Comparison of ENCODE assay signal across 29 mouse cellular contexts in genomic region chr7:18848395-18848794, GRCm38 (mm10). TPM values are rescaled to one million over a fixed set of nuclear protein-coding genes. Genes with fewer than 3 reads are reported as not detected.
"Had no signal": no experiment of that assay in that cellular context is flagged by ENCODE, and none has a peak within 500 bp of the region (broad histone marks: within the 10 kb centered on the region; RNA-seq: fewer than 3 reads in every experiment).

No protein-coding gene starts in this region.

- H3K4me3 ChIP-seq: heart, adult 2 months; heart, embryonic 13.5 days; heart, embryonic 15.5 days; hindbrain, embryonic 13.5 days; hindbrain, embryonic 15.5 days; layer of hippocampus, adult 2 months; left cerebral cortex, adult 2 months; limb, embryonic 10.5 days; limb, embryonic 12.5 days had no signal

- H3K9ac ChIP-seq: heart, embryonic 13.5 days; heart, embryonic 15.5 days; hindbrain, embryonic 13.5 days; hindbrain, embryonic 15.5 days; limb, embryonic 12.5 days had no signal

- H3K36me3 ChIP-seq: heart, embryonic 13.5 days; heart, embryonic 15.5 days; hindbrain, embryonic 13.5 days; hindbrain, embryonic 15.5 days; limb, embryonic 10.5 days; limb, embryonic 12.5 days had no signal

- H3K4me2 ChIP-seq: heart, embryonic 11.5 days; heart, embryonic 13.5 days; heart, embryonic 15.5 days; hindbrain, embryonic 13.5 days; hindbrain, embryonic 15.5 days; limb, embryonic 12.5 days; liver, embryonic 11.5 days had no signal

- H3K27me3 ChIP-seq: heart, embryonic 13.5 days; heart, embryonic 15.5 days; hindbrain, embryonic 13.5 days; hindbrain, embryonic 15.5 days; limb, embryonic 12.5 days had no signal

- DNase-seq: gastrocnemius, postnatal 14 days; gastrocnemius, postnatal 36 days; heart, adult 11 months; heart, adult 2 months; heart, postnatal 14 days; heart, postnatal 36 days; kidney, adult 18-20 months; kidney, adult 8-10 months; kidney, postnatal 10 days; kidney, postnatal 25 days; kidney, postnatal 4 days; liver had no signal

- H3K27ac ChIP-seq: heart, adult 2 months; heart, embryonic 13.5 days; heart, embryonic 15.5 days; hindbrain, embryonic 13.5 days; hindbrain, embryonic 15.5 days; hindbrain, postnatal 0 days; layer of hippocampus, adult 2 months; left cerebral cortex, adult 2 months; limb, embryonic 10.5 days; limb, embryonic 12.5 days had no signal

- ATAC-seq: hindbrain, postnatal 0 days had no signal

- H3K4me1 ChIP-seq: heart, embryonic 13.5 days; heart, embryonic 15.5 days; hindbrain, embryonic 13.5 days; hindbrain, embryonic 15.5 days; limb, embryonic 10.5 days; limb, embryonic 12.5 days had no signal

- H3K9me3 ChIP-seq: heart, embryonic 13.5 days; heart, embryonic 15.5 days; hindbrain, embryonic 13.5 days; hindbrain, embryonic 15.5 days; limb, embryonic 10.5 days; limb, embryonic 12.5 days had no signal

RNA-seq across cellular contexts. Expression of gene Mill2, which starts 8.6 kb away (rescaled TPM):
- polyA plus RNA-seq: heart, embryonic 11.5 days; limb, embryonic 10.5 days; limb, embryonic 12.5 days had no signal

RNA-seq across cellular contexts. Expression of gene Psg17, which starts 27.0 kb away (rescaled TPM):
- polyA plus RNA-seq: heart, embryonic 13.5 days; heart, embryonic 15.5 days; heart, postnatal 0 days; hindbrain, embryonic 11.5 days; hindbrain, embryonic 13.5 days; hindbrain, postnatal 0 days; kidney, embryonic 14.5 days; kidney, embryonic 16.5 days; limb, embryonic 10.5 days had no signal

RNA-seq across cellular contexts. Expression of gene Psg19, which starts 50.1 kb away (rescaled TPM):
- polyA plus RNA-seq: gonadal fat pad, adult 2 months; heart, adult 2 months; heart, embryonic 11.5 days; heart, embryonic 13.5 days; heart, embryonic 15.5 days; heart, postnatal 0 days; hindbrain, embryonic 11.5 days; hindbrain, embryonic 13.5 days; hindbrain, embryonic 15.5 days; hindbrain, postnatal 0 days; intestine, embryonic 14.5 days; kidney, embryonic 14.5 days; kidney, embryonic 16.5 days; limb, embryonic 10.5 days; limb, embryonic 12.5 days; liver, embryonic 11.5 days had no signal
